Mouse (Mus musculus): ENCODE measurements at regions not wholly inside any gene's neighbourhood (a gene's known extent, or its start where the extent isn't known, plus 50 kb on each side); places are given as distances from the start of the nearest gene placed in this dataset.

GRCm38 (mm10) chr8:102575523-102575922, 209.9 kb downstream of the Cdh11 start:
- DNase-seq (ENCODE audit: low spot score) = no peak

- DNase-seq (ENCODE audit: low spot score) = no peak
Measured at GRCm38 (mm10) chr8:102567779-102568178, 217.7 kb downstream of the Cdh11 start.

- no peak for DNase-seq (ENCODE audit: low spot score)
Measured at GRCm38 (mm10) chr8:102554213-102554612, 231.2 kb downstream of the Cdh11 start.

- DNase-seq (ENCODE audit: low spot score) = no peak
Measured at GRCm38 (mm10) chr8:102553348-102553935, 232.0 kb downstream of the Cdh11 start.

- DNase-seq (ENCODE audit: low spot score) = no peak
Measured at GRCm38 (mm10) chr8:102538886-102539285, 246.6 kb downstream of the Cdh11 start.

- DNase-seq (ENCODE audit: low spot score) = no peak
Measured at GRCm38 (mm10) chr8:102538068-102538467, 247.4 kb downstream of the Cdh11 start.

- DNase-seq (ENCODE audit: low spot score) = no peak
Measured at GRCm38 (mm10) chr8:102518446-102518845, 267.0 kb downstream of the Cdh11 start.

GRCm38 (mm10) chr8:102515748-102516147, 269.7 kb downstream of the Cdh11 start:
- peak; percentile 48 for DNase-seq (ENCODE audit: low spot score)

GRCm38 (mm10) chr8:102514805-102515424, 270.5 kb downstream of the Cdh11 start:
- DNase-seq (ENCODE audit: low spot score) = no peak

GRCm38 (mm10) chr8:102500751-102501150, 284.7 kb downstream of the Cdh11 start:
- no peak for DNase-seq (ENCODE audit: low spot score)

GRCm38 (mm10) chr8:102500202-102500601, 285.2 kb downstream of the Cdh11 start:
- DNase-seq (ENCODE audit: low spot score) = no peak

- DNase-seq (ENCODE audit: low spot score) = no peak
Measured at GRCm38 (mm10) chr8:102499091-102499490, 286.4 kb downstream of the Cdh11 start.

GRCm38 (mm10) chr8:102497160-102497559, 288.3 kb downstream of the Cdh11 start:
- no peak for DNase-seq (ENCODE audit: low spot score)

- no peak for DNase-seq (ENCODE audit: low spot score)
Measured at GRCm38 (mm10) chr8:102496698-102497097, 288.7 kb downstream of the Cdh11 start.

- no peak for DNase-seq (ENCODE audit: low spot score)
Measured at GRCm38 (mm10) chr8:102496021-102496420, 289.4 kb downstream of the Cdh11 start.

GRCm38 (mm10) chr8:102491015-102491414, 294.4 kb downstream of the Cdh11 start:
- no peak for DNase-seq (ENCODE audit: low spot score)

GRCm38 (mm10) chr8:102488284-102488683, 297.2 kb downstream of the Cdh11 start:
- DNase-seq (ENCODE audit: low spot score) = no peak

- DNase-seq (ENCODE audit: low spot score) = no peak
Measured at GRCm38 (mm10) chr8:102487796-102488195, 297.6 kb downstream of the Cdh11 start.

- no peak for DNase-seq (ENCODE audit: low spot score)
Measured at GRCm38 (mm10) chr8:102475166-102475802, 310.2 kb downstream of the Cdh11 start.

GRCm38 (mm10) chr8:102474192-102474591, 311.2 kb downstream of the Cdh11 start:
- no peak for DNase-seq (ENCODE audit: low spot score)

- DNase-seq (ENCODE audit: low spot score) = no peak
Measured at GRCm38 (mm10) chr8:102471352-102471751, 314.1 kb downstream of the Cdh11 start.

- DNase-seq (ENCODE audit: low spot score) = no peak
Measured at GRCm38 (mm10) chr8:102462601-102463000, 322.8 kb downstream of the Cdh11 start.

GRCm38 (mm10) chr8:102443006-102443405, 342.4 kb downstream of the Cdh11 start:
- no peak for DNase-seq (ENCODE audit: low spot score)

GRCm38 (mm10) chr8:102421828-102422227, 363.6 kb downstream of the Cdh11 start:
- no peak for DNase-seq (ENCODE audit: low spot score)
